Mouse (Mus musculus) heart, adult 2 months (tissue): ENCODE measurements around the gene Srgap2.

Source experiments
- CTCF ChIP-seq: fragments of 200-600 bp; IDR thresholded peaks from 2 replicates; pipeline ENCODE4 v1.8.1; 2022; ENCODE audit warnings: antibody characterized with exemption, mild to moderate bottlenecking, moderate library complexity
- EP300 ChIP-seq: fragments of 200-500 bp; IDR thresholded peaks from 2 replicates; pipeline ENCODE4 v1.6.1; 2011; ENCODE audit warnings: low read depth, low read length, control low read depth; ENCODE audit not compliant: insufficient read depth
- POLR2A ChIP-seq: fragments of 200-500 bp; IDR thresholded peaks from 2 replicates; pipeline ENCODE4 v1.6.1; 2011; ENCODE audit warnings: mild to moderate bottlenecking, low read depth, low read length, control low read depth; ENCODE audit not compliant: insufficient read depth

GRCm38 (mm10) chr1:131463953-131464627 lies 63.1 kb downstream of the Srgap2 start:
- no peak for TF ChIP-seq CTCF
- TF ChIP-seq POLR2A, result no peak
- TF ChIP-seq EP300, result no peak
